17 mouse cellular contexts compared by ENCODE assay signal in genomic region chr19:14776791-14777190, GRCm38 (mm10).
DNase-seq lines count a peak whose midpoint lies in the region; ATAC-seq and TF ChIP-seq lines count a peak whose summit lies in the region.
"Had no signal": no experiment of that assay in that cellular context is flagged by ENCODE, and none has a peak within 500 bp of the region (broad histone marks: within the 10 kb centered on the region; RNA-seq: fewer than 3 reads in every experiment).

No protein-coding gene starts in this region.

- no peaks in the 10 kb centered on the region for H3K79me2 ChIP-seq in CH12.LX (replicated peaks; ENCODE audit: control insufficient read depth, extremely low read depth, insufficient read depth, poor library complexity, severe bottlenecking)

- H3K4me3 ChIP-seq in layer of hippocampus, adult 2 months, result peak overlapping the region; percentile 31
- no peak overlapping the region for H3K4me3 ChIP-seq in CH12.LX (replicated peaks in 1 of 3; ENCODE audit: low read depth in 2 of 3, low read length in 2 of 3, poor library complexity in 1 of 3)
- H3K4me3 ChIP-seq in forebrain, embryonic 15.5 days, result no peak overlapping the region
- no peak overlapping the region for H3K4me3 ChIP-seq in midbrain, embryonic 14.5 days (replicated peaks; ENCODE audit: low read depth, low read length)
- H3K4me3 ChIP-seq: heart, embryonic 15.5 days; stomach, embryonic 15.5 days had no signal

- TF ChIP-seq EP300 in CH12.LX (IDR thresholded peaks at IDR 0.05; ENCODE audit: low read length), result no peak

- no peak overlapping the region for H3K9ac ChIP-seq in CH12.LX (ENCODE audit: insufficient read depth, low read depth)
- no peak overlapping the region for H3K9ac ChIP-seq in forebrain, embryonic 15.5 days (replicated peaks)
- H3K9ac ChIP-seq in midbrain, embryonic 14.5 days (replicated peaks; ENCODE audit: low read length), result no peak overlapping the region
- H3K9ac ChIP-seq: embryonic facial prominence, embryonic 13.5 days; heart, embryonic 15.5 days; liver, embryonic 14.5 days; stomach, embryonic 15.5 days had no signal

- WGBS in forebrain, embryonic 15.5 days, result 9% methylated on average over 5 of the region's 5 CpGs
- whole genome bisulfite sequencing in midbrain, embryonic 14.5 days, result 30% methylated on average over 5 of the region's 5 CpGs

- no peak for DNase-seq in layer of hippocampus, adult 2 months (ENCODE audit: low spot score in 2 of 2)
- DNase-seq in layer of hippocampus, postnatal 10 days (ENCODE audit: low spot score in 2 of 2), result no peak
- no peak for DNase-seq in CH12.LX (ENCODE audit: extremely low read depth)
- peak; percentile 78 for DNase-seq in midbrain, embryonic 14.5 days
- DNase-seq in cerebellum, adult 11-12 months, result no peak
- no peak for DNase-seq in spleen, adult 12 weeks (ENCODE audit: low spot score)
- DNase-seq in urinary bladder, postnatal 25 days (ENCODE audit: low spot score), result no peak
- DNase-seq: cerebellum, adult 11 months; heart, adult 18-20 months; spleen, adult 18-20 months; thymus, postnatal 25 days had no signal

- H3K36me3 ChIP-seq in CH12.LX (replicated peaks in 1 of 2; ENCODE audit: control insufficient read depth in 1 of 2, insufficient read depth in 1 of 2, low read length in 1 of 2), result no peaks in the 10 kb centered on the region
- H3K36me3 ChIP-seq in forebrain, embryonic 15.5 days, result no peaks in the 10 kb centered on the region
- no peaks in the 10 kb centered on the region for H3K36me3 ChIP-seq in midbrain, embryonic 14.5 days (ENCODE audit: control insufficient read depth, insufficient read depth, low read length)
- H3K36me3 ChIP-seq: embryonic facial prominence, embryonic 13.5 days; heart, embryonic 15.5 days; stomach, embryonic 15.5 days had no signal

- peak; percentile 26; the same call in 1 of the 2 replicates for ATAC-seq in forebrain, embryonic 15.5 days (replicated peaks)
- no peak; the same call in 1 of the 2 replicates for ATAC-seq in midbrain, embryonic 14.5 days (ENCODE audit: low FRiP score, low TSS enrichment)
- ATAC-seq: lung, postnatal 0 days had no signal

- H3K27ac ChIP-seq in layer of hippocampus, adult 2 months, result peak overlapping the region; percentile 28; the same call in 1 of the 2 replicates
- H3K27ac ChIP-seq in CH12.LX (ENCODE audit: insufficient read depth, low read depth), result no peak overlapping the region
- peak overlapping the region; percentile 66 for H3K27ac ChIP-seq in forebrain, embryonic 15.5 days (replicated peaks)
- no peak overlapping the region for H3K27ac ChIP-seq in midbrain, embryonic 14.5 days (replicated peaks; ENCODE audit: low read depth, low read length)
- H3K27ac ChIP-seq: embryonic facial prominence, embryonic 13.5 days; heart, embryonic 15.5 days; liver, embryonic 14.5 days; stomach, embryonic 15.5 days had no signal

- in situ Hi-C loops in CH12.LX (cut with MboI; ENCODE audit: low pct_ligation_motif_present, low pct_unique_long_range_greater_than_20kb, low sequenced_read_pairs), result no loop called here

- TF ChIP-seq CTCF in layer of hippocampus, adult 2 months (conservative IDR thresholded peaks at IDR 0.05), result no peak
- TF ChIP-seq CTCF in CH12.LX (conservative IDR thresholded peaks at IDR 0.05 in 1 of 2, IDR thresholded peaks at IDR 0.05 in 1 of 2; ENCODE audit: low read depth in 2 of 2, low read length in 2 of 2), result no peak

- peaks cover 2% of the 10 kb centered on the region for H3K9me3 ChIP-seq in CH12.LX (replicated peaks; ENCODE audit: low read length)
- H3K9me3 ChIP-seq in forebrain, embryonic 15.5 days, result no peaks in the 10 kb centered on the region; the same call in 1 of the 2 replicates
- H3K9me3 ChIP-seq in midbrain, embryonic 14.5 days (ENCODE audit: control insufficient read depth, low read length), result no peaks in the 10 kb centered on the region
- H3K9me3 ChIP-seq: embryonic facial prominence, embryonic 13.5 days; heart, embryonic 15.5 days; stomach, embryonic 15.5 days had no signal

- no peaks in the 10 kb centered on the region for H3K27me3 ChIP-seq in CH12.LX (replicated peaks)
- H3K27me3 ChIP-seq in forebrain, embryonic 15.5 days, result peaks cover 22% of the 10 kb centered on the region
- H3K27me3 ChIP-seq in midbrain, embryonic 14.5 days (ENCODE audit: control insufficient read depth, insufficient read depth, low read length), result no peaks in the 10 kb centered on the region
- H3K27me3 ChIP-seq: embryonic facial prominence, embryonic 13.5 days; heart, embryonic 15.5 days; stomach, embryonic 15.5 days had no signal

- dilution Hi-C loops in CH12.LX (cut with MboI; ENCODE audit: extremely low pct_ligation_motif_present, extremely low pct_unique_long_range_greater_than_20kb, low sequenced_read_pairs), result no loop called here

- no peak for TF ChIP-seq POLR2A in CH12.LX (IDR thresholded peaks at IDR 0.05; ENCODE audit: low read depth, low read length)

- no peak for TF ChIP-seq RAD21 in CH12.LX (IDR thresholded peaks at IDR 0.05; ENCODE audit: low read depth, low read length)

- H3K4me2 ChIP-seq in CH12.LX (ENCODE audit: insufficient read depth, low read depth, poor library complexity, severe bottlenecking), result no peak overlapping the region
- peak overlapping the region; percentile 14; the same call in 1 of the 2 replicates for H3K4me2 ChIP-seq in forebrain, embryonic 15.5 days (replicated peaks)
- peak overlapping the region; percentile 46 for H3K4me2 ChIP-seq in midbrain, embryonic 14.5 days (ENCODE audit: low read length)
- H3K4me2 ChIP-seq: heart, embryonic 15.5 days had no signal

- H3K4me1 ChIP-seq in CH12.LX (ENCODE audit: control insufficient read depth in 1 of 2, insufficient read depth in 2 of 2), result no peaks in the 10 kb centered on the region
- H3K4me1 ChIP-seq in forebrain, embryonic 15.5 days, result peaks cover 19% of the 10 kb centered on the region
- no peaks in the 10 kb centered on the region; the same call in 1 of the 2 replicates for H3K4me1 ChIP-seq in midbrain, embryonic 14.5 days (ENCODE audit: control insufficient read depth, insufficient read depth, low read length)
- H3K4me1 ChIP-seq: stomach, embryonic 15.5 days had no signal

TF ChIP-seq in CH12.LX, 34 proteins besides CTCF, POLR2A, EP300 and RAD21:
- TF ChIP-seq ZC3H11A (IDR thresholded peaks at IDR 0.05; ENCODE audit: low read depth, low read length), result no peak
- 0 out of 2 replicates have a peak, but pooled peaks have one; percentile 20 for TF ChIP-seq USF2 (conservative IDR thresholded peaks at IDR 0.05; ENCODE audit: low read depth, low read length)

Comparison
In these comparisons a context has a peak if more than half of its experiments do, and no peak if none do; other contexts are left out.
1. H3K27ac ChIP-seq: peak in layer of hippocampus, adult 2 months (single experiment) and forebrain, embryonic 15.5 days (single experiment); none in CH12.LX (single experiment) and midbrain, embryonic 14.5 days (single experiment).